Mouse (Mus musculus) urinary bladder, postnatal 25 days (tissue): ENCODE results near the gene Tenm2.

Source experiments
- DNase-seq: peaks from one replicate; pipeline ENCODE4 v3.0.0; 2022; ENCODE audit warnings: low spot score

Tenm2 gene

DNA sequence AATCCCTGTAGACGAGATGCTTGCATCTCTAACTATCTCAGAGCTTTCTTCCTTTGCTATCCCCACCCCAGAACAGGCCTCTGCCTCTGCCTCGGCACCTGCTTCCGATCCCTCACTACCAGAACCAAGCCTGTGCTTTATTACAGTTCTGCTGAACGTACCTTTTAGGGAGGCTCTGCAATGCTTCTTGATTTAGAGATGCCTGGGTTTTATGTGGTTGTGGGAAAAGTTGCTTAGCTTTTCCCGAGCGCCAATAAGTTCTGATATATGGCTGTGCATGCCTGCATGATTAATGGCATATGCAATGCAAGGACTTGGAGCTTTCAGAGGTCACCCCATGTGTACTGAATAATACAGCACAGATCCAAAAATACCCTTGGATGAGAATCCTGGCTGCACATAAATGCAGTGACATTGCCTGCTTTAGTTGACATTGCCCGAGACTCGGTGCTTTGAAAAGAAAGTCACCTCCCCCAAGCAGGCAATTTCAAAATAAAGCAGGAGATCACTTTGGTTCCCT is 1114.3 kb downstream of the Tenm2 start:
- no peak for DNase-seq

GRCm38 (mm10) chr11:36120591-36121409 is 1115.0 kb downstream of the Tenm2 start:
- DNase-seq, result no peak

- DNase-seq, result no peak
Observed at GRCm38 (mm10) chr11:36113326-36113725, 1122.4 kb downstream of the Tenm2 start.

GRCm38 (mm10) chr11:36108970-36109731 is 1126.6 kb downstream of the Tenm2 start:
- DNase-seq, result no peak

- DNase-seq, result no peak
Observed at GRCm38 (mm10) chr11:36107840-36108239, 1127.9 kb downstream of the Tenm2 start.

GRCm38 (mm10) chr11:36106639-36107038 is 1129.1 kb downstream of the Tenm2 start:
- no peak for DNase-seq

DNA sequence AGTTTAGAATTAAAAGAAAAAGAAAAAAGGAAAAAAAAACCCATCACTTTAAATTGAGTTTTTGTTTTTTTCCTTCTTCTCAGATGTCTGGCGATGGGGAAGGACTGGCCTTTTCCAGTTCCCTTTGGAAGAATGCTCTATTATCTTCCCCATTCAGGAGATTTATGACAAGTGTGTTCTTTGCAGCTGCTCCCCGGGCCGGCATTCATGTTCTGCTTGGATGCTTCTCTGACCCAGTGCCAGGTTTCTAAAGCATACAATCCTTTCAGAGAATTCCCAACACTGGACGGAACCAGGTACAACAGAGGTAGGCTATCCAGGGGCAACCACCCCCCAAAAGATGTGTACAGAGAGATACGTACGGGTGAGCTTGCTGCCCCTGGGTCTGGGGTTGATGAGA is 1132.2 kb downstream of the Tenm2 start:
- DNase-seq, result no peak

DNA sequence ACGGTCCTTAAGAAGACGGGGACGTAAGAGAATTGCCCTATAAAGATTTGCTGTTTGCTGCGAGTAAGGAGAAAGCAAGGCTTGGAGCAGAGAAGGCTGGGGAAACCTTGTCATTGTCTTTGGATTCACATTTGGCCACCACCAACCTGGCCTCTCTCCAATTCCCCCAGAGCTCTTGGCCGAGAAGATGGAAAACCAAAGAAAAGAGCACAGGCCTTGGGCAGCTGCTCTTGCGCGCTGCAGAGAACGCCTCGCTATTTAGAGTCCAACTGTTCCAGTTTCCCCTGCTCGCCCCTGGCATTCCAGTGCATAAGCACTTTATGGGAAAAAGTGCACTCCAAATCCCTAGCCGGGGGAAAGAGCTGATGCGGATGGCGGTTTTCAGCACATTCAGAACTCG is 1139.5 kb downstream of the Tenm2 start:
- no peak for DNase-seq

- no peak for DNase-seq
Observed at GRCm38 (mm10) chr11:36090210-36090609, 1145.6 kb downstream of the Tenm2 start.

- DNase-seq, result no peak
Observed at GRCm38 (mm10) chr11:36081399-36082053, 1154.2 kb downstream of the Tenm2 start.

DNA sequence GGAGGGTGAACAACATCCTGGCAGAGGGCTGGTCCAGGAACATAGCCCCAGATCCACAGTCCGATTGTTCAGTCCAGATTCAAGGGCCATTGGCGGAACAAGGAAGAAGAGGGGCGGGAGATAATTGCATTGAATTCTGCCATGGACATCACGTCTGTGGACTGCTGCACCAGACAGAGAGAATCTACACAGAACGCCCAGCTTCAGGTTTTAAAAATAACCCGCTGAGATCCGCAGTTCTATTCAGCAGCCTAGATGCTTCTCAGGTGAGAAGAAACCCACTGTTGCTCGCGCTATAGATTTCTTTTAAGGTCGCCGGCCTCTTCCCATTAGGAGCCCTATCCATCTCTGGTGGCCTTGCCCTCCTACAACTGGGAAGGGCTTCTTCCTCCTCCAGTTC is 1155.0 kb downstream of the Tenm2 start:
- no peak for DNase-seq

- no peak for DNase-seq
Observed at GRCm38 (mm10) chr11:36078391-36078790, 1157.4 kb downstream of the Tenm2 start.

DNA sequence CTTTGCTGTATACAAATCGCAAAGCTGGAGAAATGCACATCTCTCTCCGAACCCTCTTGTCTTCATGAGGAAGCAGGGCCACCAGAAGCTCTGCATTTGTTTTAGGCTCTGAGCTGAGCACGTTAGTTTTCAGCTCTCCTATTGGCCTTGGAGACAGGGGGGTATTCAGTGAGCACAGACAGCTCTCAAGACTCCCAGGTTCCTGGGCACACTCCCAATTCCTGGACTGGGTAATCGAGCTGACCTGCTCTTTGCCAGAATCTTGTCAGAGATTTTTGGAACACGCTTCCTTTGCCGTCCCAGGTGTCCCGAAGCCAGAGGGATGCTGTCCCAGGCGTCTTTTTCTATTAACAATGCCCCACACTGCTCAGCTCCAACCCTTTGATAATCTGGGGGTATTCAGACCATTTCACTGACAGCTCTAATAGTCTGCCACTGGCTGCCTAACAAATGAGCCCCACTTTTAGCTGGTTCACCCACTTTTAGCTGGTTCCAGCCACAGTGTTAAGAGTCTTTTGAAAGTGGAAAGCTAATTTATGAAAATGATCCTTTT is 1161.7 kb downstream of the Tenm2 start:
- no peak for DNase-seq

DNA sequence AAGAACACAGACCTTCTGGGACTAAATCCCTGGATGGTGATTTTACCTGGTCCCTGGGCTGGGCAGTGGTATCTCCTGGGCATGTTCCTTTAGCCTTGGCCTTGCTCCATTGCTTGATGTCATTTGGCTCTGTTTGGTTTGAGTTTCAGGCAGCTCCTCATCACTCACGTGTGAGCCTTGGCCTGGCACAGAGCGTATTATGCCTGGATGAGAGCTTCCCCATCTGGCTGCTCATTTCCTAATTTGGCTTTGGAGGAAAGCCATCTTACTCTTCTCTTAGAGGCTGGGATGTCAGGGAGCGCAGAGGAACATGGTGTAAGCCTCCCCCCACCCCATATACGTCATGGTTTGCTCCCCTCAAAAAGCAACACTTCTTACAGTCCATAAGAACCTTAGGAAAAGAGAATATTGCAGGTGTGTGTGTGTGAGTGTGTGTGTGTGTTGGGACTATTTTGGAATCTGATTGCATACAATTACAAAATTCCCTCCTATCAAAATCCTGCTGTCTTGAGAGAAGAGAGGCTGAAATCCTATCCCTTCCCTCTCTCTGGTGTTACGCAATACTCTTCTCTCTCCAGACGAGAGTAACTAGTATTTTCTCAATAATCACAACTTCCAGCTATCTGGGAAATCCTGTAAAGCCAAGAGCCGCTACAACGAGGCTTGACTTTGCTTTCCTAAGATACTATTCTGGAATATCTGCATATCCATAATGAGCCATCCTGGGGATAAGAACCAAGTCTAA is 1162.5 kb downstream of the Tenm2 start:
- DNase-seq, result no peak

- DNase-seq, result no peak
Observed at GRCm38 (mm10) chr11:36072646-36073045, 1163.1 kb downstream of the Tenm2 start.

DNA sequence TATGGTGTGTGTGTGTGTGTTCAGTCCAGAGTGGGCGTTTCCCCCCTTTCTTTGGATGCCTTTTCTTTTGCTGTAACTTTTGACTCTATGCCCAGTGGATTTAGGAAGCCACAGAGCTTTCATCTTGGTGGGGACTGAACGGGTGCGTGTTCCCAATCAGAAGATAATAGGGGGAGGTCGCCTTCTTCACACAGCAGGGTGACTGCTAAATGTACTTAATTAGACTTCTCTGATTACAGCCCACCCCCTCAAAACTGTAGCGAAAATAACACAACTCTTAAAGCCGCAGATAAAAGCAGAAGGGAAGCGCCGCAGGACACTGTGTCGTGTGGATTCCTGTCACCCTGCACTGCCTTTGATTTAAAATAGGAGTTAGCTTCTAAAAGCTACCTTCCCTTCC is 1163.7 kb downstream of the Tenm2 start:
- no peak for DNase-seq

DNA sequence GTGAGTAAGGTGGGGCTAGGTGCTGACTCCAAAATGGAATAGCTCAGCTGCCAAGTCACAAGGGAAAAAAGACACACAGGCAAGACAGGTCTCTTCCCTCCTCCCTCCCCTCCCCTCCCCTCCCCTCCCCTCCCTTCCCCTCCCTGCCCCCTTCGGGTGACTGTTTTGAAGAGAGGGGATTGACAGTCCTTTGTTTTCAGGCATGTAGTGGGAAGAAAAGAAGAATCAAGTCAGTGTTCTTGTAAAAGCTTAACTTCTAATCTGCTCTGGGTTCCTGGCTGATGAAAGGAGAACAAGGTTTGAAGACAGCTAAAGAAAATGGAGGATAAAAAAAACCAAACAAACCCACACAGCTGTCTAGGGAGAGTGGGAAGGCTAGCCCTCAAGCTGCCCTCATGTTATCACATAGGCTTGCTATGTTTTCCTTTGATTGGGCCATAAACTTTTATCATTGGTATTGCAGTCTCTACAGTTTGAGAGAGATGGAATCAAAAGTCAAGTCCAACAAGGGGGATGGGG is 1176.4 kb downstream of the Tenm2 start:
- no peak for DNase-seq

DNA sequence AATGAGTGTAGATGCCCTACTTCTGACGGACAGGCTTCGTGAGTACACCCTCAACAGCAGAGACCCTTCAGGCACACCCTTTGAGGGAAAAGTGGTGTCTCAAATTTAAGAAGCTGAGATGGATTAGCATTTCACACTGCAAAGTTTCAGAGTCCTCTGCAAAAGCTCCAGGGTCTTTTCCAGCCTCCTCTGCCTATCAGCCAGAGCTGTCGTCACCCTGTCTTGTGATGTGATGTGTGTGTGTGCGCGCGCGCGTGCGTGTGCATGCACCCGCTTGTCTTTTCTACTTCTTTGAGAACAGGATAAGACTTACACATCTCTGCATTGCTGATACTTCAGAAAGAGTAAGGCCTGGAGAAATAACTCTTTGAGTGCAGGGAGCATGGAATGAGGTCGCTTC is 1179.2 kb downstream of the Tenm2 start:
- DNase-seq, result no peak

GRCm38 (mm10) chr11:36054323-36054722 is 1181.4 kb downstream of the Tenm2 start:
- DNase-seq, result no peak

GRCm38 (mm10) chr11:36053457-36053856 is 1182.3 kb downstream of the Tenm2 start:
- DNase-seq, result no peak

GRCm38 (mm10) chr11:36052598-36052997 is 1183.2 kb downstream of the Tenm2 start:
- DNase-seq, result no peak
